Mouse (Mus musculus) heart, embryonic 13.5 days (tissue): Measurements from ENCODE around the gene Nek10. TPM values are rescaled to one million over a fixed set of nuclear protein-coding genes. Genes with fewer than 3 reads are reported as not detected.

Source experiments
- ATAC-seq: fragments of 200-750 bp; cut with Nextera tagmentation; 2 replicates; pipeline ENCODE4 v1.8.0; 2017; ENCODE audit warnings: moderate TSS enrichment; ENCODE audit not compliant: insufficient number of reproducible peaks, low FRiP score, low TSS enrichment; ENCODE audit errors: extremely low read depth
- H3K27ac ChIP-seq: fragments of 300-500 bp; sonication (generic); replicated peaks from 2 replicates; pipeline ENCODE4 v1.5.1; 2015; ENCODE audit warnings: moderate library complexity, mild to moderate bottlenecking, inconsistent platforms
- H3K27me3 ChIP-seq: fragments of 300-500 bp; sonication (generic); replicated peaks from 2 replicates; pipeline ENCODE4 v1.6.1; 2015; ENCODE audit warnings: mild to moderate bottlenecking, inconsistent platforms
- H3K36me3 ChIP-seq: fragments of 300-500 bp; sonication (generic); 2 replicates; pipeline ENCODE4 v1.6.1; 2015; ENCODE audit warnings: mild to moderate bottlenecking, inconsistent platforms
- H3K4me1 ChIP-seq: fragments of 300-500 bp; sonication (generic); 2 replicates; pipeline ENCODE4 v1.6.1; 2015; ENCODE audit warnings: inconsistent platforms
- H3K4me2 ChIP-seq: fragments of 300-500 bp; sonication (generic); 2 replicates; pipeline ENCODE4 v1.6.1; 2015; ENCODE audit warnings: inconsistent platforms, mild to moderate bottlenecking, moderate library complexity
- H3K4me3 ChIP-seq: fragments of 300-500 bp; sonication (generic); 2 replicates; pipeline ENCODE4 v1.5.1; 2015; ENCODE audit warnings: moderate library complexity, mild to moderate bottlenecking, inconsistent platforms
- H3K9ac ChIP-seq: fragments of 300-500 bp; sonication (generic); 2 replicates; pipeline ENCODE4 v1.6.1; 2015; ENCODE audit warnings: inconsistent platforms, mild to moderate bottlenecking, moderate library complexity
- H3K9me3 ChIP-seq: fragments of 300-500 bp; sonication (generic); 2 replicates; pipeline ENCODE4 v1.6.1; 2016; ENCODE audit warnings: inconsistent platforms
- WGBS: fragments of 180-500 bp; shearing (Covaris S2); methylation state at CpG from one replicate; pipeline ENCODE4 v1.1.7; 2015; ENCODE audit warnings: mixed read lengths; 5-methylcytosine and 5-hydroxymethylcytosine counted together
- polyA plus RNA-seq: library from polyadenylated mRNA; unstranded; fragments of >200 nt; fragmentation: Nextera tagmentation; extraction: Ambion mirVana; gene quantifications from 2 replicates; pipeline ENCODE4 v1.2.1, GENCODE M21; 2015

Gene Nek10
- polyA plus RNA-seq, 1 experiment from 2014 or later, result 0.03 TPM

GRCm38 (mm10) chr14:14871121-14871520 is 67.9 kb downstream of the Nek10 start:
- no peak overlapping the region for H3K4me2 ChIP-seq
- H3K4me1 ChIP-seq, result peaks cover 3% of the 10 kb centered on the region; the same call in 1 of the 2 replicates
- H3K27ac ChIP-seq, result no peak overlapping the region
- H3K9ac ChIP-seq, result no peak overlapping the region
- ATAC-seq, result no peak
- no peaks in the 10 kb centered on the region for H3K36me3 ChIP-seq
- no peaks in the 10 kb centered on the region for H3K27me3 ChIP-seq
- no peaks in the 10 kb centered on the region for H3K9me3 ChIP-seq
- 71% methylated on average over 1 of the region's 1 CpGs for WGBS
- no peak overlapping the region for H3K4me3 ChIP-seq

GRCm38 (mm10) chr14:14871700-14872099 is 68.5 kb downstream of the Nek10 start:
- no peaks in the 10 kb centered on the region for H3K36me3 ChIP-seq
- H3K4me2 ChIP-seq, result no peak overlapping the region
- H3K9me3 ChIP-seq, result no peaks in the 10 kb centered on the region
- H3K27me3 ChIP-seq, result no peaks in the 10 kb centered on the region
- WGBS, result 69% methylated on average over 4 of the region's 4 CpGs
- no peak for ATAC-seq
- peaks cover 3% of the 10 kb centered on the region; the same call in 1 of the 2 replicates for H3K4me1 ChIP-seq
- no peak overlapping the region for H3K9ac ChIP-seq
- H3K27ac ChIP-seq, result no peak overlapping the region
- no peak overlapping the region for H3K4me3 ChIP-seq

- Histone ChIP-seq H3K36me3 (no peaks in the 10 kb centered on the region), H3K4me3 (no peak overlapping the region), H3K27me3 (no peaks in the 10 kb centered on the region), H3K27ac (no peak overlapping the region), H3K4me2 (no peak overlapping the region), H3K9me3 (no peaks in the 10 kb centered on the region), H3K4me1 (peaks cover 17% of the 10 kb centered on the region), H3K9ac (no peak overlapping the region)
- 14% methylated on average over 4 of the region's 4 CpGs for WGBS
- no peak; the same call in 1 of the 2 replicates for ATAC-seq
Measured at GRCm38 (mm10) chr14:14893932-14894652, 90.9 kb downstream of the Nek10 start.

- H3K36me3 ChIP-seq, result no peaks in the 10 kb centered on the region
- H3K27ac ChIP-seq, result no peak overlapping the region
- H3K4me2 ChIP-seq, result no peak overlapping the region
- no peak for ATAC-seq
- no peak overlapping the region for H3K9ac ChIP-seq
- H3K9me3 ChIP-seq, result no peaks in the 10 kb centered on the region
- H3K4me1 ChIP-seq, result peaks cover 17% of the 10 kb centered on the region
- H3K4me3 ChIP-seq, result no peak overlapping the region
- no peaks in the 10 kb centered on the region for H3K27me3 ChIP-seq
Measured at GRCm38 (mm10) chr14:14894776-14895175, 91.6 kb downstream of the Nek10 start.

GRCm38 (mm10) chr14:14895363-14895762 is 92.1 kb downstream of the Nek10 start:
- H3K36me3 ChIP-seq, result no peaks in the 10 kb centered on the region
- no peak for ATAC-seq
- H3K9me3 ChIP-seq, result no peaks in the 10 kb centered on the region
- peaks cover 17% of the 10 kb centered on the region for H3K4me1 ChIP-seq
- no peak overlapping the region for H3K4me3 ChIP-seq
- H3K27me3 ChIP-seq, result no peaks in the 10 kb centered on the region
- no peak overlapping the region for H3K4me2 ChIP-seq
- WGBS, result 30% methylated on average over 2 of the region's 2 CpGs
- no peak overlapping the region for H3K9ac ChIP-seq
- H3K27ac ChIP-seq, result no peak overlapping the region

GRCm38 (mm10) chr14:14896399-14897136 is 93.4 kb downstream of the Nek10 start:
- Histone ChIP-seq H3K9me3 (no peaks in the 10 kb centered on the region), H3K4me3 (no peak overlapping the region), H3K36me3 (no peaks in the 10 kb centered on the region), H3K4me1 (peaks cover 17% of the 10 kb centered on the region), H3K27me3 (no peaks in the 10 kb centered on the region), H3K4me2 (no peak overlapping the region), H3K9ac (no peak overlapping the region), H3K27ac (no peak overlapping the region)
- 59% methylated on average over 3 of the region's 3 CpGs for WGBS
- no peak for ATAC-seq

- ATAC-seq, result no peak
- peak overlapping the region; percentile 65; the same call in 1 of the 2 replicates for H3K9ac ChIP-seq
Measured at GRCm38 (mm10) chr14:14904750-14905529, 101.7 kb downstream of the Nek10 start.

GRCm38 (mm10) chr14:14905530-14905852 is 102.3 kb downstream of the Nek10 start:
- 73% methylated on average over 5 of the region's 5 CpGs for WGBS

More at GRCm38 (mm10) chr14:14904750-14905529, 101.7 kb downstream of the Nek10 start:
- H3K4me2 ChIP-seq, result peak overlapping the region; percentile 62
- WGBS, result 7% methylated on average over 9 of the region's 9 CpGs
- no peak overlapping the region for H3K27ac ChIP-seq
- H3K4me1 ChIP-seq, result no peaks in the 10 kb centered on the region
- H3K4me3 ChIP-seq, result peak overlapping the region; percentile 31
- no peaks in the 10 kb centered on the region for H3K27me3 ChIP-seq
- no peaks in the 10 kb centered on the region for H3K36me3 ChIP-seq
- H3K9me3 ChIP-seq, result no peaks in the 10 kb centered on the region

GRCm38 (mm10) chr14:14925615-14926014 is 122.4 kb downstream of the Nek10 start:
- WGBS, result 77% methylated on average over 1 of the region's 1 CpGs
- H3K9me3 ChIP-seq, result no peaks in the 10 kb centered on the region
- no peak overlapping the region for H3K27ac ChIP-seq
- H3K4me1 ChIP-seq, result no peaks in the 10 kb centered on the region
- H3K27me3 ChIP-seq, result no peaks in the 10 kb centered on the region
- no peak for ATAC-seq
- H3K4me2 ChIP-seq, result no peak overlapping the region
- no peak overlapping the region for H3K4me3 ChIP-seq
- H3K9ac ChIP-seq, result no peak overlapping the region
- no peaks in the 10 kb centered on the region for H3K36me3 ChIP-seq

More at GRCm38 (mm10) chr14:14905530-14905852, 102.3 kb downstream of the Nek10 start:
- Histone ChIP-seq H3K4me3 (no peak overlapping the region), H3K4me2 (no peak overlapping the region), H3K27ac (no peak overlapping the region), H3K36me3 (no peaks in the 10 kb centered on the region), H3K9me3 (no peaks in the 10 kb centered on the region), H3K27me3 (no peaks in the 10 kb centered on the region), H3K9ac (no peak overlapping the region), H3K4me1 (no peaks in the 10 kb centered on the region)
- no peak for ATAC-seq

GRCm38 (mm10) chr14:14927559-14927958 is 124.3 kb downstream of the Nek10 start:
- Histone ChIP-seq H3K36me3 (no peaks in the 10 kb centered on the region), H3K4me1 (no peaks in the 10 kb centered on the region), H3K4me3 (no peak overlapping the region), H3K9me3 (no peaks in the 10 kb centered on the region), H3K27me3 (no peaks in the 10 kb centered on the region), H3K27ac (no peak overlapping the region), H3K9ac (no peak overlapping the region), H3K4me2 (no peak overlapping the region)
- 53% methylated on average over 2 of the region's 2 CpGs for WGBS
- no peak for ATAC-seq

- H3K4me1 ChIP-seq, result no peaks in the 10 kb centered on the region
- no peaks in the 10 kb centered on the region for H3K9me3 ChIP-seq
- no peak overlapping the region for H3K4me3 ChIP-seq
- no peak for ATAC-seq
- H3K27me3 ChIP-seq, result no peaks in the 10 kb centered on the region
- H3K9ac ChIP-seq, result no peak overlapping the region
- H3K27ac ChIP-seq, result no peak overlapping the region
- no peak overlapping the region for H3K4me2 ChIP-seq
- no peaks in the 10 kb centered on the region for H3K36me3 ChIP-seq
- whole genome bisulfite sequencing, result 60% methylated on average over 2 of the region's 2 CpGs
Measured at GRCm38 (mm10) chr14:14934977-14935376, 131.8 kb downstream of the Nek10 start.
